Mouse (Mus musculus) forebrain, embryonic 11.5 days (tissue): Measurements from ENCODE around the gene Bak1. TPM values are rescaled to one million over a fixed set of nuclear protein-coding genes. Genes with fewer than 3 reads are reported as not detected.
"Not testable (repeated sequence)": the region's sequence is repeated elsewhere in the genome, so short reads cannot be mapped to it uniquely, and the experiment has no call there.

Experiments
- ATAC-seq: fragments of 200-750 bp; cut with Nextera tagmentation; replicated peaks from 2 replicates; pipeline ENCODE4 v1.8.0; 2017; ENCODE audit warnings: moderate TSS enrichment; ENCODE audit not compliant: low FRiP score
- DNase-seq: peaks from one replicate; pipeline ENCODE4 v3.0.0-alpha.2; 2017; ENCODE audit warnings: low spot score
- H3K27ac ChIP-seq: fragments of 300-500 bp; sonication (generic); 2 replicates; pipeline ENCODE4 v1.5.1; 2014; ENCODE audit warnings: low read depth, low read length
- H3K27me3 ChIP-seq: fragments of 300-500 bp; sonication (generic); 2 replicates; pipeline ENCODE4 v1.6.1; 2014; ENCODE audit warnings: mild to moderate bottlenecking, low read length, mixed read lengths; ENCODE audit not compliant: control insufficient read depth, insufficient read depth
- H3K36me3 ChIP-seq: fragments of 300-500 bp; sonication (generic); 2 replicates; pipeline ENCODE4 v1.6.1; 2014; ENCODE audit warnings: mild to moderate bottlenecking, low read length, moderate library complexity, mixed read lengths; ENCODE audit not compliant: control insufficient read depth, insufficient read depth
- H3K4me1 ChIP-seq: fragments of 300-500 bp; sonication (generic); replicated peaks from 2 replicates; pipeline ENCODE4 v1.6.1; 2014; ENCODE audit warnings: low read length, mixed read lengths; ENCODE audit not compliant: control insufficient read depth, insufficient read depth
- H3K4me2 ChIP-seq: fragments of 300-500 bp; sonication (generic); 2 replicates; pipeline ENCODE4 v1.6.1; 2014; ENCODE audit warnings: low read depth, mild to moderate bottlenecking, low read length, moderate library complexity, mixed read lengths; ENCODE audit not compliant: severe bottlenecking
- H3K4me3 ChIP-seq: fragments of 300-500 bp; sonication (generic); 2 replicates; pipeline ENCODE4 v1.5.1; 2014; ENCODE audit warnings: low read depth, low read length
- H3K9ac ChIP-seq: fragments of 300-500 bp; sonication (generic); 2 replicates; pipeline ENCODE4 v1.6.1; 2014; ENCODE audit warnings: low read length
- H3K9me3 ChIP-seq: fragments of 300-500 bp; sonication (generic); 2 replicates; pipeline ENCODE4 v1.6.1; 2016; ENCODE audit warnings: low read length, mixed read lengths; ENCODE audit not compliant: control insufficient read depth
- WGBS: fragments of 180-500 bp; shearing (Covaris S2); extraction: QIAGEN DNeasy Blood & Tissue Kit; methylation state at CpG from one replicate; pipeline ENCODE4 v1.1.7; 2014; 5-methylcytosine and 5-hydroxymethylcytosine counted together
- polyA plus RNA-seq: library from polyadenylated mRNA; unstranded; fragments of >200 nt; fragmentation: Nextera tagmentation; extraction: Ambion mirVana; gene quantifications from 2 replicates; pipeline ENCODE4 v1.2.1, GENCODE M21; 2014

Gene Bak1
- polyA plus RNA-seq, 1 experiment from 2014 or later = 6.6 TPM

GRCm38 (mm10) chr17:26995562-26995961, 33.2 kb downstream of the Bak1 start:
- ATAC-seq (no peak), DNase-seq (no peak)
- Histone ChIP-seq H3K27ac (no peak overlapping the region), H3K36me3 (no peaks in the 10 kb centered on the region), H3K9ac (no peak overlapping the region), H3K4me2 (no peak overlapping the region), H3K4me1 (no peaks in the 10 kb centered on the region), H3K9me3 (no peaks in the 10 kb centered on the region), H3K27me3 (no peaks in the 10 kb centered on the region), H3K4me3 (no peak overlapping the region)
- 80% methylated on average over 8 of the region's 8 CpGs for WGBS

- Histone ChIP-seq H3K27ac (no peak overlapping the region), H3K4me3 (no peak overlapping the region), H3K9me3 (no peaks in the 10 kb centered on the region), H3K27me3 (no peaks in the 10 kb centered on the region), H3K9ac (no peak overlapping the region), H3K36me3 (no peaks in the 10 kb centered on the region), H3K4me2 (no peak overlapping the region), H3K4me1 (no peaks in the 10 kb centered on the region)
- 80% methylated on average over 6 of the region's 6 CpGs for WGBS
- ATAC-seq (no peak), DNase-seq (peak; percentile 44)
These were observed 33.8 kb downstream of the Bak1 start for GRCm38 (mm10) chr17:26995006-26995405.

DNA sequence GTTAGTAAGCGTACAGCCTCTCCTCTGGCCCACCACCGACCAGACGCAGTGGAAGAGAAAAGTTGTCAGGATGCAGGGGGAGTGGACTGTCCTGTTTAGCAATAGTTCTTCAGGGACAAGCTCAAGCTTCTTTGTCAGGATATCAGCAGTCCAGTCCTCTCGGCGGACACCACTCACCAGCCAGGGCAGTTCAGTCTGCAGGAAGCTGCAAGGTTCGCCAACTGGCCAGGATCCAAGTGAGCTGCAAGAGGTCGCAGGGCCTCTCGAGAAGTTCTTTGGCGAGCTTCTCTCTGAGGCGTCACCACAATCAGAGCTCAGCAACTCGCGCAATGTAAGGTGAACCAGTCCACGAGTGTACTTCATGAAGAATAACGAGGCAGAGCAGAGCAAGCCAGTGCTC, 34.4 kb downstream of the Bak1 start:
- DNase-seq (peak; percentile 41), ATAC-seq (no peak)
- Histone ChIP-seq H3K9me3 (no peaks in the 10 kb centered on the region), H3K4me2 (no peak overlapping the region), H3K36me3 (no peaks in the 10 kb centered on the region), H3K9ac (no peak overlapping the region), H3K27ac (no peak overlapping the region), H3K27me3 (no peaks in the 10 kb centered on the region), H3K4me1 (no peaks in the 10 kb centered on the region), H3K4me3 (no peak overlapping the region)
- WGBS = 88% methylated on average over 14 of the region's 14 CpGs

DNA sequence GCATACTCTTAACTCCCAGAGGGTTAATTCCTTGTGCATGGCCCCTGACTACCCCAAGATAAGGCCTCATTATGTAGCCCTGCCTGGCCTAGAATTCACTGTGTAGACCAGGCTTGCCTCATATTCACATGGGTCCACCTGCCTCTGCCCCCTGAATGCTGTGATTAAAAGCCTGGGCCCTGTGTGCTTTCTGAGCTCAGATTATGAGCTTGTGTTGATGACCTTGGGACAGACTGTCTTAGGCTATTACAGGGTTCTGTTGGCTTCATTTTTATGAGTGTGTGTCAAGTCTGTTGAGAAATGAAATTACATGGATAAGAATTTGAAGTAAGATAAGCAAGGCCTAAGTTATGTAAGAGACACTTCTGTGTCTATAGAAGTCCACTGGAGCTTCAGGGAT, 38.3 kb downstream of the Bak1 start:
- Histone ChIP-seq H3K9me3 (no peaks in the 10 kb centered on the region), H3K36me3 (no peaks in the 10 kb centered on the region)
- no peak for ATAC-seq

DNA sequence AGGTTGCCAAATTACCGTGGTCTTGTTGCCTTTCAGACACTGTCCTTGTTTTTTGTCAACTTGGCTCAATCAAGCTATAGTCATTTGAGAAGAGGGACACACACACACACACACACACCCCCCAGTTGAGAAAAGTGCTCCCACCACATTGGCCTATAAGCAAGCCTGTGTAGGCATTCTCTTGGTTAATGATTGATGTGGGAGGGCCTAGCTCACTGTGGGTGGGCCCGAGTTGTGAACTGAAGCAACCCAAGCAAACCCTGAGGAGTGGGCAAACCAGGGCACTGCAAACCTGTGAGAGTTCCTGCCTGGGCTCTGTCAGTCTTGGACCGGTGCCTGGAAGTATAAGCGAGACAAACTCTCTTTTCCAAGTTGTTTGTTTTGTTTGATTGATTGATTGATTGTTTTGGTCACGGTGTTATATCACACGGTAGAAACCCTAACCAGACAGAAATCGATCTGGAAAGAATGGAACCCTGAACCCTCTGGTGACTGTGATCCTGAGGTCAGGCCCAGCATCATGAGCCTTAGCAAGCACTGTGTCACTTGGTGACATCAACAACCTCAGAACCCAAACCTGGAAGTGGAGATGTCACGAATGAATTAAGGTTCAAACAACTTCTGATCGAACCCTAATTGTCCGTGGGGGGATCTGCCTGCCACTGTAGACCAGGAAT, 43.2 kb downstream of the Bak1 start:
- WGBS = 91% methylated on average over 10 of the region's 10 CpGs
- no peak for DNase-seq

More for the DNA sequence above, 38.3 kb downstream of the Bak1 start:
- Histone ChIP-seq H3K27me3 (no peaks in the 10 kb centered on the region), H3K4me2 (no peak overlapping the region), H3K9ac (no peak overlapping the region), H3K27ac (no peak overlapping the region), H3K4me1 (no peaks in the 10 kb centered on the region), H3K4me3 (no peak overlapping the region)
- DNase-seq = no peak

GRCm38 (mm10) chr17:26983382-26983781, 45.4 kb downstream of the Bak1 start:
- Histone ChIP-seq H3K27me3 (no peaks in the 10 kb centered on the region), H3K4me2 (no peak overlapping the region), H3K9ac (no peak overlapping the region), H3K27ac (no peak overlapping the region), H3K36me3 (peaks cover 2% of the 10 kb centered on the region; the same call in 1 of the 2 replicates), H3K4me3 (no peak overlapping the region), H3K4me1 (no peaks in the 10 kb centered on the region), H3K9me3 (no peaks in the 10 kb centered on the region)
- WGBS = 97% methylated on average over 4 of the region's 4 CpGs
- DNase-seq (no peak), ATAC-seq (no peak)

More for the DNA sequence above, 43.2 kb downstream of the Bak1 start:
- H3K9ac ChIP-seq = no peak overlapping the region
- no peaks in the 10 kb centered on the region for H3K9me3 ChIP-seq
- H3K4me1 ChIP-seq = no peaks in the 10 kb centered on the region
- no peak overlapping the region for H3K27ac ChIP-seq
- H3K4me3 ChIP-seq = no peak overlapping the region
- H3K36me3 ChIP-seq = no peaks in the 10 kb centered on the region
- no peaks in the 10 kb centered on the region for H3K27me3 ChIP-seq
- no peak for ATAC-seq
- no peak overlapping the region for H3K4me2 ChIP-seq

DNA sequence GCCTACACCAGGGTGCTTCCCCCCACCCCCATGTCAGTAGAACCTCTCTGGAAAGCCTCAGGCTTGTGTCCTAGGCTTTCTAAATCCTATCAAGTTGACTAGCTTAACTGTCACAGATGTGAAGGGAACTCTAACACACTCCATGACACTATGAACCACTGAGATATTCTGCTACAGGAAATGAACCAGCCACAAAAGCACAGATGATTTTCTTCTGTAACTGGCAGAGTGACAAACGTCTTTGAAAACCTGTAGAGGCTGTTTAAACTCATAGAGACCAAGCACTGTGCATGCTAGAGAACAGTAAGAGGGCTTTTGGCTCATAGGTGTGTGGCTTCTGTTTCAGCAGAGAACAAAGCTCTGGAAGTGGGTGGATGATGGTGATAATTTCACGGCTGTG, 47.8 kb downstream of the Bak1 start:
- 78% methylated on average over 2 of the region's 2 CpGs for WGBS
- DNase-seq (no peak), ATAC-seq (no peak)
- Histone ChIP-seq H3K4me1 (no peaks in the 10 kb centered on the region), H3K4me2 (no peak overlapping the region), H3K27me3 (no peaks in the 10 kb centered on the region), H3K4me3 (no peak overlapping the region), H3K9me3 (no peaks in the 10 kb centered on the region), H3K36me3 (peaks cover 3% of the 10 kb centered on the region; the same call in 1 of the 2 replicates), H3K9ac (no peak overlapping the region), H3K27ac (no peak overlapping the region)

GRCm38 (mm10) chr17:26979426-26979825, 49.4 kb downstream of the Bak1 start:
- Histone ChIP-seq H3K27me3 (no peaks in the 10 kb centered on the region), H3K27ac (no peak overlapping the region), H3K4me3 (no peak overlapping the region), H3K4me2 (no peak overlapping the region), H3K36me3 (peaks cover 10% of the 10 kb centered on the region; the same call in 1 of the 2 replicates), H3K9me3 (no peaks in the 10 kb centered on the region), H3K4me1 (no peaks in the 10 kb centered on the region), H3K9ac (no peak overlapping the region)
- ATAC-seq = no peak
- DNase-seq = no peak
- 80% methylated on average over 2 of the region's 2 CpGs for WGBS

GRCm38 (mm10) chr17:26977354-26977753, 51.5 kb downstream of the Bak1 start:
- H3K36me3 ChIP-seq = peaks cover 10% of the 10 kb centered on the region; the same call in 1 of the 2 replicates
- H3K27ac ChIP-seq, H3K4me1 ChIP-seq, H3K9me3 ChIP-seq, H3K4me2 ChIP-seq, H3K9ac ChIP-seq, H3K27me3 ChIP-seq, H3K4me3 ChIP-seq, DNase-seq, ATAC-seq: not testable (repeated sequence)
- WGBS = 91% methylated on average over 6 of the region's 6 CpGs
